In genomic region chr15:8849413-8849812, GRCm38 (mm10) we compare ENCODE assay signal across 11 mouse cellular contexts.
DNase-seq lines count a peak whose midpoint lies in the region; ATAC-seq and TF ChIP-seq lines count a peak whose summit lies in the region.
"Had no signal": no experiment of that assay in that cellular context is flagged by ENCODE, and none has a peak within 500 bp of the region (broad histone marks: within the 10 kb centered on the region; RNA-seq: fewer than 3 reads in every experiment).

No protein-coding gene starts in this region.

- TF ChIP-seq POLR2A in cortical plate, adult 2 months (IDR thresholded peaks at IDR 0.05; ENCODE audit: extremely low read depth, insufficient read depth, low read length): no peak

- H3K9me3 ChIP-seq in intestine, postnatal 0 days (ENCODE audit: control insufficient read depth): no peaks in the 10 kb centered on the region
- no peaks in the 10 kb centered on the region for H3K9me3 ChIP-seq in intestine, embryonic 15.5 days
- H3K9me3 ChIP-seq in lung, postnatal 0 days (ENCODE audit: low read length): no peaks in the 10 kb centered on the region
- H3K9me3 ChIP-seq in ES-E14 (ENCODE audit: control insufficient read depth, insufficient read depth, low read depth, low read length): no peaks in the 10 kb centered on the region
- H3K9me3 ChIP-seq: forebrain, embryonic 13.5 days had no signal

- in situ Hi-C loops in ES-E14 (cut with MboI; ENCODE audit: low sequenced_read_pairs in 2 of 2, unreplicated experiment in 2 of 2): no loop called here

- H3K36me3 ChIP-seq in intestine, postnatal 0 days (ENCODE audit: control insufficient read depth, insufficient read depth): no peaks in the 10 kb centered on the region
- no peaks in the 10 kb centered on the region for H3K36me3 ChIP-seq in intestine, embryonic 15.5 days
- no peaks in the 10 kb centered on the region for H3K36me3 ChIP-seq in lung, postnatal 0 days (ENCODE audit: insufficient read depth, low read length)
- H3K36me3 ChIP-seq in ES-E14 (ENCODE audit: control insufficient read depth, insufficient read depth, low read length, poor library complexity, severe bottlenecking): no peaks in the 10 kb centered on the region

- TF ChIP-seq EP300 in lung, postnatal 0 days (IDR thresholded peaks at IDR 0.05): no peak

- H3K4me2 ChIP-seq in intestine, postnatal 0 days (replicated peaks; ENCODE audit: low read depth): no peak overlapping the region
- H3K4me2 ChIP-seq in intestine, embryonic 15.5 days (replicated peaks): no peak overlapping the region
- no peak overlapping the region for H3K4me2 ChIP-seq in lung, postnatal 0 days (replicated peaks; ENCODE audit: low read depth, low read length)
- H3K4me2 ChIP-seq: forebrain, embryonic 13.5 days had no signal

- H3K4me3 ChIP-seq in intestine, postnatal 0 days (ENCODE audit: low read depth, low read length): no peak overlapping the region
- H3K4me3 ChIP-seq in intestine, embryonic 15.5 days (replicated peaks): no peak overlapping the region
- no peak overlapping the region for H3K4me3 ChIP-seq in lung, postnatal 0 days (ENCODE audit: low read depth, low read length)
- no peak overlapping the region for H3K4me3 ChIP-seq in ES-E14 (ENCODE audit: insufficient read depth in 1 of 2, low read depth in 1 of 2, low read length in 2 of 2, poor library complexity in 1 of 2, severe bottlenecking in 1 of 2)
- no peak overlapping the region for H3K4me3 ChIP-seq in cortical plate, adult 2 months (ENCODE audit: insufficient read depth, low read length)
- H3K4me3 ChIP-seq: forebrain, embryonic 13.5 days had no signal

- no peaks in the 10 kb centered on the region for H3K4me1 ChIP-seq in intestine, postnatal 0 days (replicated peaks; ENCODE audit: control insufficient read depth, insufficient read depth, low read length)
- no peaks in the 10 kb centered on the region for H3K4me1 ChIP-seq in intestine, embryonic 15.5 days (replicated peaks)
- no peaks in the 10 kb centered on the region for H3K4me1 ChIP-seq in lung, postnatal 0 days (ENCODE audit: insufficient read depth, low read depth, low read length)
- no peaks in the 10 kb centered on the region for H3K4me1 ChIP-seq in ES-E14 (ENCODE audit: control insufficient read depth in 2 of 2, insufficient read depth in 2 of 2, low read length in 2 of 2, poor library complexity in 1 of 2)
- no peaks in the 10 kb centered on the region for H3K4me1 ChIP-seq in cortical plate, adult 2 months (ENCODE audit: control insufficient read depth, insufficient read depth, low read length)
- H3K4me1 ChIP-seq: forebrain, embryonic 13.5 days had no signal

- H3K27me3 ChIP-seq in intestine, postnatal 0 days (replicated peaks; ENCODE audit: control insufficient read depth, insufficient read depth, low read length): no peaks in the 10 kb centered on the region
- H3K27me3 ChIP-seq in intestine, embryonic 15.5 days (replicated peaks): no peaks in the 10 kb centered on the region
- H3K27me3 ChIP-seq in lung, postnatal 0 days (replicated peaks; ENCODE audit: insufficient read depth, low read length): no peaks in the 10 kb centered on the region
- H3K27me3 ChIP-seq: forebrain, embryonic 13.5 days had no signal

- H3K27ac ChIP-seq in intestine, postnatal 0 days (ENCODE audit: low read depth, low read length): no peak overlapping the region
- no peak overlapping the region for H3K27ac ChIP-seq in intestine, embryonic 15.5 days
- no peak overlapping the region for H3K27ac ChIP-seq in lung, postnatal 0 days (ENCODE audit: low read length)
- H3K27ac ChIP-seq in ES-E14 (ENCODE audit: insufficient read depth, low read depth, low read length, poor library complexity, severe bottlenecking): no peak overlapping the region
- no peak overlapping the region for H3K27ac ChIP-seq in cortical plate, adult 2 months (ENCODE audit: insufficient read depth, low read length)
- H3K27ac ChIP-seq: forebrain, embryonic 13.5 days had no signal

- ATAC-seq in intestine, postnatal 0 days: no peak
- ATAC-seq in intestine, embryonic 15.5 days: no peak
- ATAC-seq in lung, postnatal 0 days: no peak
- ATAC-seq: forebrain, embryonic 13.5 days had no signal

- peak; percentile 11 for DNase-seq in lung, postnatal 0 days (ENCODE audit: low spot score)
- DNase-seq in lung, postnatal 4 days: no peak
- DNase-seq in ES-E14 (ENCODE audit: low read depth, low spot score): no peak
- DNase-seq in frontal cortex, adult 2 months (ENCODE audit: extremely low spot score in 1 of 2, low spot score in 1 of 2): no peak
- no peak for DNase-seq in thymus, postnatal 4 days
- DNase-seq: cerebellum, adult 9-10 months; lung, postnatal 36 days had no signal

- TF ChIP-seq CTCF in intestine, postnatal 0 days (IDR thresholded peaks at IDR 0.05; ENCODE audit: low read depth): peak; percentile 68
- peak; percentile 52 for TF ChIP-seq CTCF in lung, postnatal 0 days (IDR thresholded peaks at IDR 0.05)
- TF ChIP-seq CTCF in cortical plate, adult 2 months (IDR thresholded peaks at IDR 0.05; ENCODE audit: extremely low read depth, insufficient read depth, low read length): peak; percentile 44; the same call in 1 of the 2 replicates

- 73% methylated on average over 5 of the region's 5 CpGs for WGBS in intestine, postnatal 0 days
- 62% methylated on average over 5 of the region's 5 CpGs for WGBS in intestine, embryonic 15.5 days
- WGBS in lung, postnatal 0 days: 49% methylated on average over 5 of the region's 5 CpGs

- H3K9ac ChIP-seq in intestine, postnatal 0 days (ENCODE audit: low read depth, low read length): no peak overlapping the region
- H3K9ac ChIP-seq in intestine, embryonic 15.5 days: no peak overlapping the region
- H3K9ac ChIP-seq in lung, postnatal 0 days (replicated peaks; ENCODE audit: low read depth): no peak overlapping the region
- no peak overlapping the region for H3K9ac ChIP-seq in ES-E14 (ENCODE audit: insufficient read depth, low read depth, low read length, poor library complexity, severe bottlenecking)
- H3K9ac ChIP-seq: forebrain, embryonic 13.5 days had no signal

TF ChIP-seq in ES-E14, 5 proteins besides CTCF, POLR2A, EP300 and RAD21:
- TF ChIP-seq HCFC1 (IDR thresholded peaks at IDR 0.05; ENCODE audit: borderline replicate concordance, insufficient read depth, low read length): no peak
- TF ChIP-seq MAFK (IDR thresholded peaks at IDR 0.05; ENCODE audit: insufficient read depth, low read depth, low read length): no peak
- TF ChIP-seq CHD2 (IDR thresholded peaks at IDR 0.05; ENCODE audit: low read depth, low read length): no peak
- peak; percentile 16 for TF ChIP-seq ZC3H11A (IDR thresholded peaks at IDR 0.05; ENCODE audit: borderline replicate concordance, low read depth, low read length)
- no peak for TF ChIP-seq ZNF384 (IDR thresholded peaks at IDR 0.05; ENCODE audit: low read depth, low read length)
